Mouse (Mus musculus): Measurements from ENCODE around the gene Adck1.
A peak's percentile ranks its signal among the peaks of the same experiment; 100 is the strongest.
"Not testable (repeated sequence)": the region's sequence is repeated elsewhere in the genome, so short reads cannot be mapped to it uniquely, and the experiment has no call there.

Adck1 gene

GRCm38 (mm10) chr12:88428735-88429134 lies 68.4 kb downstream of the Adck1 start:
- no peak for DNase-seq

- DNase-seq = no peak
Measured at GRCm38 (mm10) chr12:88432277-88432676, 71.9 kb downstream of the Adck1 start.

GRCm38 (mm10) chr12:88433171-88433570 lies 72.8 kb downstream of the Adck1 start:
- DNase-seq = no peak

GRCm38 (mm10) chr12:88436962-88437750 lies 76.8 kb downstream of the Adck1 start:
- no peak for DNase-seq

GRCm38 (mm10) chr12:88441922-88442809 lies 81.8 kb downstream of the Adck1 start:
- no peak for DNase-seq

GRCm38 (mm10) chr12:88444040-88444439 lies 83.7 kb downstream of the Adck1 start:
- peak; percentile 40 for DNase-seq

GRCm38 (mm10) chr12:88445471-88445870 lies 85.1 kb downstream of the Adck1 start:
- no peak for DNase-seq

- DNase-seq = no peak
Measured at GRCm38 (mm10) chr12:88450658-88451563, 90.6 kb downstream of the Adck1 start.

GRCm38 (mm10) chr12:88454701-88455410 lies 94.5 kb downstream of the Adck1 start:
- peak; percentile 62 for DNase-seq

GRCm38 (mm10) chr12:88457021-88457420 lies 96.7 kb downstream of the Adck1 start:
- no peak for DNase-seq

- no peak for DNase-seq
Measured at GRCm38 (mm10) chr12:88458936-88459335, 98.6 kb downstream of the Adck1 start.

GRCm38 (mm10) chr12:88459461-88459860 lies 99.1 kb downstream of the Adck1 start:
- DNase-seq = no peak

GRCm38 (mm10) chr12:88461026-88461425 lies 100.7 kb downstream of the Adck1 start:
- DNase-seq = no peak

GRCm38 (mm10) chr12:88463588-88464290 lies 103.4 kb downstream of the Adck1 start:
- DNase-seq = peak; percentile 24

GRCm38 (mm10) chr12:88466801-88467200 lies 106.4 kb downstream of the Adck1 start:
- no peak for DNase-seq

- DNase-seq = no peak
Measured at GRCm38 (mm10) chr12:88467257-88467656, 106.9 kb downstream of the Adck1 start.

- DNase-seq = no peak
Measured at GRCm38 (mm10) chr12:88467935-88468465, 107.6 kb downstream of the Adck1 start.

- no peak for DNase-seq
Measured at GRCm38 (mm10) chr12:88468691-88469090, 108.3 kb downstream of the Adck1 start.

GRCm38 (mm10) chr12:88471884-88472283 lies 111.5 kb downstream of the Adck1 start:
- DNase-seq = not testable (repeated sequence)

- no peak for DNase-seq
Measured at GRCm38 (mm10) chr12:88472832-88473231, 112.5 kb downstream of the Adck1 start.

GRCm38 (mm10) chr12:88473796-88474195 lies 113.4 kb downstream of the Adck1 start:
- no peak for DNase-seq
